Mouse (Mus musculus): Measurements from ENCODE around the gene Gpr18. TPM values are rescaled to one million over a fixed set of nuclear protein-coding genes. Genes with fewer than 3 reads are reported as not detected.
"Not testable (repeated sequence)": the region's sequence is repeated elsewhere in the genome, so short reads cannot be mapped to it uniquely, and the experiment has no call there.

Gene Gpr18
- polyA plus RNA-seq, 1 experiment: 91.9 TPM

GRCm38 (mm10) chr14:121873172-121873571 lies 42.4 kb downstream of the Gpr18 start:
- peak in 1 of 2 experiments; percentile 45 for DNase-seq (ENCODE audit: low read depth in 1 of 2, low spot score in 2 of 2)
- H3K27me3 ChIP-seq (ENCODE audit: control insufficient read depth, insufficient read depth, low read length): no peaks in the 10 kb centered on the region
- H3K4me1 ChIP-seq (ENCODE audit: control insufficient read depth, insufficient read depth, insufficient read length): peaks cover 18% of the 10 kb centered on the region
- no peaks in the 10 kb centered on the region for H3K36me3 ChIP-seq (ENCODE audit: control insufficient read depth, insufficient read depth, low read length)
- H3K4me3 ChIP-seq (ENCODE audit: extremely low read depth, insufficient read depth, insufficient read length): no peak overlapping the region
- peak overlapping the region; percentile 88 for H3K27ac ChIP-seq (ENCODE audit: insufficient read depth, low read length)
- 36% methylated on average over 2 of the region's 2 CpGs for WGBS
- TF ChIP-seq POLR2A (IDR thresholded peaks at IDR 0.05; ENCODE audit: low read depth, low read length): no peak
- no peak for TF ChIP-seq CTCF (IDR thresholded peaks at IDR 0.05; ENCODE audit: extremely low read depth, insufficient read depth, insufficient read length, insufficient replicate concordance)

DNA sequence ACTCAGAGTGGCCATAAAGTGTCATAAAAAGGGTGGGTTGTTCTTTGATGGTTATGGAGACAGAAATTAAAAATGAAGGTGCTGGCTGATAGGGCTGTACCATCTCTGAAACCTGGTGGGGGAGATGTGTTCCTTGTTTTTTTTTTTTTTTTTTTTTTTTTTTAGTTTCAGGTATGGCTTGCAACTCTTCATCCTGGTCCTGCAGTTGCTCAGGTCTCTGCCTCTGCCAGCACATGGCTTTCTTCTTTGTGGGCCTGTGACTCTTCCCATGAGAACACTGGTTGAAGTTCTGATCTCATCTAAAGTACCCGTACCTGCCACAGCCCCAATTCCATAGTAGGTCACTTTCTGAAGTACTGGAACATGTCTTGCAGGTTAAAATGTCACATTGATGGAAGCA lies 42.8 kb downstream of the Gpr18 start:
- DNase-seq (ENCODE audit: low read depth in 1 of 2, low spot score in 2 of 2): no peak
- 48% methylated on average over 1 of the region's 1 CpGs for WGBS
- peak overlapping the region; percentile 88 for H3K27ac ChIP-seq (ENCODE audit: insufficient read depth, low read length)
- H3K36me3 ChIP-seq (ENCODE audit: control insufficient read depth, insufficient read depth, low read length): no peaks in the 10 kb centered on the region
- no peak for TF ChIP-seq CTCF (IDR thresholded peaks at IDR 0.05; ENCODE audit: extremely low read depth, insufficient read depth, insufficient read length, insufficient replicate concordance)
- peaks cover 18% of the 10 kb centered on the region for H3K4me1 ChIP-seq (ENCODE audit: control insufficient read depth, insufficient read depth, insufficient read length)
- no peak overlapping the region for H3K4me3 ChIP-seq (ENCODE audit: extremely low read depth, insufficient read depth, insufficient read length)
- no peaks in the 10 kb centered on the region for H3K27me3 ChIP-seq (ENCODE audit: control insufficient read depth, insufficient read depth, low read length)

DNA sequence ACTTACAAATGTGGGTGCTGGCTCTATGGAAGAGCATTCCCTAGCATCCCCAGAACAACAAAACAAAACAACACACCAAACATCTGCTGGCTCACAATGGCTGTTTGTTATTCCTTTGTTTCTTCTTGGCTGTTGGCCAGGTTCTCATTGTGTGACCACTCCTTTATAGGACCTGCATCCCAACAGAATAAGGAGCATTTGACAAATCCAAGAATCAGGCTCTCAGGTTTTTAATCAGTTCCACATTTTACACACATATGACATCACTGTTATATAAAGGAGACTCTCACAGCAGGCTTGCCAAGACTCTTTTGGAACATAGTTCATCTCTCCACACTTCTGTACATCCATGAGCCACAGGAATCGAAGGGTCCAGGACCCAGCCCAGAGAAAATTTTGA lies 46.5 kb downstream of the Gpr18 start:
- DNase-seq (ENCODE audit: low read depth in 1 of 2, low spot score in 2 of 2): no peak
- 93% methylated on average over 1 of the region's 1 CpGs for WGBS
- TF ChIP-seq POLR2A (IDR thresholded peaks at IDR 0.05; ENCODE audit: low read depth, low read length) (no peak), CTCF (IDR thresholded peaks at IDR 0.05; ENCODE audit: extremely low read depth, insufficient read depth, insufficient read length, insufficient replicate concordance) (no peak)
- Histone ChIP-seq H3K4me1 (ENCODE audit: control insufficient read depth, insufficient read depth, insufficient read length) (peaks cover 11% of the 10 kb centered on the region), H3K36me3 (ENCODE audit: control insufficient read depth, insufficient read depth, low read length) (no peaks in the 10 kb centered on the region), H3K27ac (ENCODE audit: insufficient read depth, low read length) (no peak overlapping the region), H3K27me3 (ENCODE audit: control insufficient read depth, insufficient read depth, low read length) (no peaks in the 10 kb centered on the region), H3K4me3 (ENCODE audit: extremely low read depth, insufficient read depth, insufficient read length) (no peak overlapping the region)

GRCm38 (mm10) chr14:121866574-121866973 lies 49.0 kb downstream of the Gpr18 start:
- TF ChIP-seq POLR2A (IDR thresholded peaks at IDR 0.05; ENCODE audit: low read depth, low read length) (no peak), CTCF (IDR thresholded peaks at IDR 0.05; ENCODE audit: extremely low read depth, insufficient read depth, insufficient read length, insufficient replicate concordance) (no peak)
- 69% methylated on average over 3 of the region's 3 CpGs for WGBS
- no peak overlapping the region for H3K27ac ChIP-seq (ENCODE audit: insufficient read depth, low read length)

DNA sequence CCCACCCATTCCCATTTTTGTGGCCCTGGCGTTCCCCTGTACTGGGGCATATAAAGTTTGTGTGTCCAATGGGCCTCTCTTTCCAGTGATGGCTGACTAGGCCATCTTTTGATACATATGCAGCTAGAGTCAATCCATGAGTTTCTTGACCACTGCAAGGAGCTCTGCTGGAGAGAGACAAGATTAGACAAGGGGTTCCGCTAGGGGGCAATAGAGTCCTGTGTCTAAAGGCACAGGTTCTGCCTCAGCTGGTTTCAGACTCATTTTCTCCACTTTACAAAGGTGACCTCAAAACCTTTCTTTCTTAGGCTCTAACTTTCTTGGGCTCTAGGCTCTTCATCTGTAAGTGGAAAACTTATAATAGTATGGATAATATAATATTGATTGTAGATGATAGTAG lies 50.4 kb downstream of the Gpr18 start:
- H3K27ac ChIP-seq (ENCODE audit: insufficient read depth, low read length); H3K4me1 ChIP-seq (ENCODE audit: control insufficient read depth, insufficient read depth, insufficient read length); H3K27me3 ChIP-seq (ENCODE audit: control insufficient read depth, insufficient read depth, low read length); H3K4me3 ChIP-seq (ENCODE audit: extremely low read depth, insufficient read depth, insufficient read length); H3K36me3 ChIP-seq (ENCODE audit: control insufficient read depth, insufficient read depth, low read length): not testable (repeated sequence)
- peak; percentile 72 to 80 for DNase-seq (ENCODE audit: low read depth in 1 of 2, low spot score in 2 of 2)
- TF ChIP-seq CTCF (IDR thresholded peaks at IDR 0.05; ENCODE audit: extremely low read depth, insufficient read depth, insufficient read length, insufficient replicate concordance): peak; percentile 73; the same call in 1 of the 2 replicates
- WGBS: 12% methylated on average over 2 of the region's 2 CpGs

More at GRCm38 (mm10) chr14:121866574-121866973, 49.0 kb downstream of the Gpr18 start:
- no peaks in the 10 kb centered on the region for H3K36me3 ChIP-seq (ENCODE audit: control insufficient read depth, insufficient read depth, low read length)
- peaks cover 4% of the 10 kb centered on the region; the same call in 1 of the 2 replicates for H3K4me1 ChIP-seq (ENCODE audit: control insufficient read depth, insufficient read depth, insufficient read length)
- H3K27me3 ChIP-seq (ENCODE audit: control insufficient read depth, insufficient read depth, low read length): no peaks in the 10 kb centered on the region
- no peak overlapping the region for H3K4me3 ChIP-seq (ENCODE audit: extremely low read depth, insufficient read depth, insufficient read length)
- DNase-seq (ENCODE audit: low read depth in 1 of 2, low spot score in 2 of 2): no peak

Other genes with a start within 250 kb of the Gpr18 start
- 6.7 and 7.8 TPM in 2 replicates for gene Dock9, start 117.9 kb downstream of the Gpr18 start, polyA plus RNA-seq (2012; rRNA removed)
- gene Ubac2, start 37.2 kb downstream of the Gpr18 start, polyA plus RNA-seq (2012; rRNA removed): 45.3 and 61.2 TPM in 2 replicates
- gene Gpr183, start 49.4 kb upstream of the Gpr18 start, polyA plus RNA-seq (2012; rRNA removed): 19.3 and 21.5 TPM in 2 replicates
- gene Timm8a2, start 118.9 kb upstream of the Gpr18 start, polyA plus RNA-seq (2012; rRNA removed): 0.20 and 0.23 TPM in 2 replicates
- gene Tm9sf2, start 191.3 kb upstream of the Gpr18 start, polyA plus RNA-seq (2012; rRNA removed): 80.8 and 211 TPM in 2 replicates